Mouse (Mus musculus): ENCODE data around the gene 4933402D24Rik. TPM values are rescaled to one million over a fixed set of nuclear protein-coding genes. Genes with fewer than 3 reads are reported as not detected.

The 4933402D24Rik gene
- polyA plus RNA-seq (2016; fragmentation: Nextera tagmentation; extraction: Ambion mirVana) = 0.14 and 0.41 TPM in 2 replicates

DNA sequence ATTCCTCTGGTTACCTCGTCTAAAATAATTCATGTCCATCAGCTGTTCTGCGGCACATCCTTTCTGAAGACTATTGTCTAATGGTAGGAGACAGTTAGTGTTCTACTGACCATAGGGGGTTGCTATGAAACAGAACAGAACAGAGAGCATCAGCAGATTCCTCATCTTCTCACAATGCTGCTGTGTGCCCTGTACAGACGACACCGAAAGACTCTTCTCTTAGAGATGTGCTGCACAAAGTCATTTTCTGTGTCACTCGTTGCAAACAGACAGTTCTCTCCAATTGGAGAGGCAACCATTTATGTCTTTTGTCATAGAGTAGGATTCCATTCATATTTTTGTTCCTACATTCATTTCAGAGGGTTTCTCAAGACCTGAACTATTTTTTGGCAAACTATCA is at the start of gene 4933402D24Rik:
Gene 4933402D24Rik, minus strand, starts transcription at position 101 of the 400 bp plus-strand sequence.
- H3K4me3 ChIP-seq = no peak within 1 kb of the TSS
- WGBS = 71% methylated on average over 5 of the region's 5 CpGs
- no peaks in the 10 kb centered on the region for H3K9me3 ChIP-seq
- H3K27ac ChIP-seq = peak within 1 kb of the TSS; percentile 6; the same call in 1 of the 2 replicates
- H3K4me1 ChIP-seq (replicated peaks) = peaks cover 38% of the 10 kb centered on the region
- no peaks in the 10 kb centered on the region for H3K36me3 ChIP-seq
- DNase-seq (ENCODE audit: low spot score) = no peak
- H3K27me3 ChIP-seq (ENCODE audit: insufficient read depth, poor library complexity, severe bottlenecking) = no peaks in the 10 kb centered on the region

DNA sequence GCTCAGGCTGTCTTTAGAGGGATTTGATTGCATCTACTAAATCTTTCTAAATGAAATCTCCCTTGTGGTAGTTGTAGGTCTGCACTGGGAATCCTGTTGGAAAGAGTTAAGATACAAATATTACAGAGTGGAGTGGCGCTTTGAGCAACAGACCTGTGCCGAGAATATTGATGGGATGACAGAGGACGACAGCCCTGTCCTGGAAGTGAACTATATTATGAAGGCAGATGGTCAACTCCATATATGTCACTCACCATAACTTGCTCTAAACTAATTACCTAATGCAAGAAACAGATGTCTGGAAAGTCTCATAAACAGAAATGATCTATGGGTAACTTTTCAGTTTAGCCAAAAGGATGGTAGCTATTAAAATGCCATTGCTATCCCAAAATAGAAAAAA is 39.5 kb upstream of the 4933402D24Rik start:
- Histone ChIP-seq H3K9me3 (no peaks in the 10 kb centered on the region), H3K36me3 (no peaks in the 10 kb centered on the region), H3K27ac (no peak overlapping the region), H3K4me1 (replicated peaks) (no peaks in the 10 kb centered on the region), H3K27me3 (ENCODE audit: insufficient read depth, poor library complexity, severe bottlenecking) (no peaks in the 10 kb centered on the region), H3K4me3 (no peak overlapping the region)
- WGBS = 90% methylated on average over 3 of the region's 3 CpGs
- no peak for DNase-seq (ENCODE audit: low spot score)

DNA sequence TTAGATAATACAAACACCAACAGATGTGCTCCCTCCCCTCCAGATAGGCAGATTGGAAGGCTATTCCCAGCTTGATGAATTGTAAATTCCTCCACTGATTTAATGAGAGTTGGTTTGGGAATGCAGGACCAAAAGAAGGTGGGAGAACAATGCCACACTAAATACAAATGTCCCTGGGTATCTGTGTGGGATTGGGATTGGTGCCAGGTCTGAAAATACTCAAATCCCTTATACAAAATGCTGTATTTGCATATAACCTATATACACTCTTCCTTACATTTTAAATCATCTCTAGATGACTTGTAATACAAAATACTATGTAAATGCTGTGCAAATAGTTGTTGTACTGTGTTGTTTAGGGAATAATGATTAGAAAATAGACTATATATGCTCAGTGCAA is 36.0 kb upstream of the 4933402D24Rik start:
- DNase-seq (ENCODE audit: low spot score) = no peak
- Histone ChIP-seq H3K4me1 (replicated peaks) (no peaks in the 10 kb centered on the region), H3K4me3 (no peak overlapping the region), H3K27ac (no peak overlapping the region), H3K27me3 (ENCODE audit: insufficient read depth, poor library complexity, severe bottlenecking) (no peaks in the 10 kb centered on the region), H3K9me3 (no peaks in the 10 kb centered on the region), H3K36me3 (no peaks in the 10 kb centered on the region)

DNA sequence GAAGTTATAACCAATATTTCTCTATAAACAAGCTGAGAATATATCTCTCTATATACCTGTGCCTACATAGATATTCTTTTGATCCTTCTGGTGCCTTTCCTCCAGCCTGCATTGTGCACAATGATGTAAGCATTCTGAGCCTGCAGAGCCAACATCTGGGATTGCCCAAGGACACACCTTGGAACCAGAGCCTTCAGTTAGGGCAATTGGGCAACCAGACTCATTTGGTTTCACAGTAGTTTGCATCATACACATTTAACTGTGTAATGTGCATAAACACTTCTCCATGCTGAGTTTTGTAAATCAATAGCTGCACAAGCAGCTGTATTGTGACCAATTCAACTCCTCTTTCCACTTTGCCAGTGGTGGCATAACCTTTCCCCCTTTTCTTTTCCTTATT is 25.3 kb upstream of the 4933402D24Rik start:
- no peaks in the 10 kb centered on the region for H3K36me3 ChIP-seq
- DNase-seq (ENCODE audit: low spot score) = no peak
- no peaks in the 10 kb centered on the region for H3K27me3 ChIP-seq (ENCODE audit: insufficient read depth, poor library complexity, severe bottlenecking)
- H3K27ac ChIP-seq = no peak overlapping the region
- no peak overlapping the region for H3K4me3 ChIP-seq
- no peaks in the 10 kb centered on the region for H3K4me1 ChIP-seq (replicated peaks)
- no peaks in the 10 kb centered on the region for H3K9me3 ChIP-seq

DNA sequence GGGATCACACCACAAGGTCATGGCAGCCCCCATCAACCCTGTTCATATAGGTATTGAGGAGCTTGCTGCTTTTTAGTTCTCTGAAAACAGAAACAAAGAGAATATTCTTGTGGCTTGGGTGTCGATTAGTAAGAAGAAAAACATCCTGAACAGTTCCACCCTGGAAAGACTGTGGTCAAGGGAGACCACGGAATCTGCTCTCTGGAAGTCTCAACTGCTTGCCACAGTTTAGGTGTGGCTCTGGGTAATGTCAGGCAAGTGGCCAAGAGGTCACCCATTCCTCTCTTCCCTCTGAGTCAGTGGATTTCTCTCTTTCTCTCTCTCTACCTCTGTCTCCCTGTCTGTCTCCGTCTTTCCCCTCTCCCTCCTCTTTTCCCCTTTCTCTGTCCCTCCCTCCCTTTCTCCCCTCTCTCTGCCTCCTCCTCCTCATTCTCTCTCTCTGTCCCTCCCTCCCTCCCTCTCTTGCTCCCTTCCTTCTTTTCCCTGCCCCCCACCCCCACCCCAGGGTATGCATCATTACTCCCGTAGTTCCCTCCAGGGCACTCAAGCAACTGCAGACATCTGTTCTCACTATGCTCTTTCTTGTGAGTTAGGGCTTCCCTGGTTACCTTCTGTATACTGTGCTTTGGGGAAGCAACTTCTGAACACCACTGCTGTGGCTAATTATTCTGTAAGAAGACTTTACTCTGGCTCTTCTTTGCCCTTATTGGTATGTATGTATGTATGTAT is 8.0 kb upstream of the 4933402D24Rik start:
- Histone ChIP-seq H3K4me1 (replicated peaks) (no peaks in the 10 kb centered on the region), H3K27ac (no peak overlapping the region), H3K9me3 (no peaks in the 10 kb centered on the region), H3K36me3 (no peaks in the 10 kb centered on the region), H3K27me3 (ENCODE audit: insufficient read depth, poor library complexity, severe bottlenecking) (no peaks in the 10 kb centered on the region), H3K4me3 (no peak overlapping the region)
- WGBS = 60% methylated on average over 4 of the region's 4 CpGs
- no peak for DNase-seq (ENCODE audit: low spot score)

DNA sequence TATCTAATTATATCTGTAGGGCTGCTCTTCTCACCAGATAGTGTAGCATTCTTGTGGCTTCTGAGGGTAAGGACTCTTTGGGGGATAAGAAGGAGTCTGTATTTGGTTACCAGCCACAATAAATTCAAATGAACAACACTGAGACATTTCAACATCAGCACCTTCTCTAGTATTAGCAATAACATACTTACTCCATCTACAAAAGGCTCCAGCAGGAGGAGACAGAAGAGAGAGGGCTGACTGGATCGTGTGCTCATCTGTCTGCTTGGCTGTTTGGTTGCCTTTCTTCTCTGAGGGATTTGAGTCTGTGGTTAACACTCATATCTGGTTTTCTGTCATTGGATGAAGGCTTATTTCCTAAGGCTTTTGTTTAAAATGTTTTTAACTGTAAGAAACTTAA is 7.3 kb upstream of the 4933402D24Rik start:
- H3K4me1 ChIP-seq (replicated peaks) = no peaks in the 10 kb centered on the region
- 67% methylated on average over 1 of the region's 1 CpGs for WGBS
- no peaks in the 10 kb centered on the region for H3K27me3 ChIP-seq (ENCODE audit: insufficient read depth, poor library complexity, severe bottlenecking)
- H3K9me3 ChIP-seq = no peaks in the 10 kb centered on the region
- DNase-seq (ENCODE audit: low spot score) = no peak
- no peaks in the 10 kb centered on the region for H3K36me3 ChIP-seq
- H3K4me3 ChIP-seq = no peak overlapping the region
- H3K27ac ChIP-seq = no peak overlapping the region

DNA sequence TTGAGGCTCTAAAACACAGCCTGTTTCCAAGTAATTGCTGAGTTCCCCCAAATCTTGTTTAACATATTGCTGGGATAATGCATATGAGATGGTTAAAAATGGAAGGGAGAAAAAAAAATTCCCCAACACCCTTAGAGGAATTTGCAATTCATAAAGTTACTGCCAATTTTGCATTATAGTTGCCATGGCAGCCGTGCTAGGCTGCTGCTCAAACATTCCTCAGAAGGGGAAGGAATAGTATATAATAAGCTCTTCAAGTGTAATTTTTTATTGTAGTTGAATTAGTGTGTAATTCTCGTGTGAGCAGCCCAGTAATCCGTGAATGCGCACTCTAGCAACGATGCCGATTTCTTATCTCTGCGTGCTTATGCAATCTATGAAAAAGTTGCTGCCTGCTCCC is 1.2 kb upstream of the 4933402D24Rik start:
- Histone ChIP-seq H3K27ac (no peak overlapping the region), H3K9me3 (no peaks in the 10 kb centered on the region), H3K36me3 (no peaks in the 10 kb centered on the region), H3K4me3 (no peak overlapping the region), H3K27me3 (ENCODE audit: insufficient read depth, poor library complexity, severe bottlenecking) (no peaks in the 10 kb centered on the region), H3K4me1 (replicated peaks) (peaks cover 27% of the 10 kb centered on the region)
- no peak for DNase-seq (ENCODE audit: low spot score)
- 90% methylated on average over 7 of the region's 7 CpGs for WGBS

DNA sequence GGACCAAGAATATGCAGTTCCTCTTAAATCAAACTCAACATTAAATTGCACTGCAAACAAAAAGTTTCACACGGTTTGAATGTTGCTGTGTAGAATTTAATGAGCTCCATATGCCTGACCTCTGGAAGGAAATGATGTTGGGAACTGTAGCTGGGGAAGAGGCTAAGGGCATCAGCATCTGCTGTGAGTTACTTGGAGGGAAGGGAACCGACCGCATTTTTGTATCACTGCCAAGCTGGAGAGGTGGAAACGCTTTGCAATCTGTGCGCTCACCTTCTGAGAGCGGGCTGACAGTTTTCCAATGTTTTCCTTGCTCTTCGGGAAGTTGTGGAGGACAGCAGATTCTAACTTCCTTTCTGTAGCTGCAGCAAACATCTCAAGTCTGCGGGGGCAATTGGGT is 955 bp downstream of the 4933402D24Rik start:
- peak; percentile 13 for DNase-seq (ENCODE audit: low spot score)
- no peaks in the 10 kb centered on the region for H3K27me3 ChIP-seq (ENCODE audit: insufficient read depth, poor library complexity, severe bottlenecking)
- H3K4me1 ChIP-seq (replicated peaks) = peaks cover 48% of the 10 kb centered on the region
- no peaks in the 10 kb centered on the region for H3K9me3 ChIP-seq
- no peak overlapping the region for H3K4me3 ChIP-seq
- WGBS = 72% methylated on average over 8 of the region's 8 CpGs
- no peaks in the 10 kb centered on the region for H3K36me3 ChIP-seq
- H3K27ac ChIP-seq = no peak overlapping the region

DNA sequence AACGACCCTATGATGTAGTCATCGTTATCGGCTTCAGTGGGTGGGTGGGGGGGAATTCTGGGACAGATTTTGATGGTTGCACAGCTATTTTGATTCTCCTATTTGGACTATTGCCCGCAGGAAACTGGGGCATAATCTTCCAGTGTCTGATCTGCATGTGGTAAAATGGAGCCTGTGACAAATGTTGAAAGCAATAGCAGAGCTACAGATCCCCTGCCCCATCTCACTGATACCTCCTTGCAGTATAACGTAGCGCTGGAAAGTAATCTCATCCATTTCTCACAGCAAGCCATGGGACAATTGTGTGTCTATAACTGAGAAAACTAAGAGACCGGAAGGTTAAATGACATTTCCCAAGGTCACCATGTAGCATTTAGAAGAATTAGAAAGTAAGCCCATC is 4.7 kb downstream of the 4933402D24Rik start:
- Histone ChIP-seq H3K4me3 (no peak overlapping the region), H3K36me3 (no peaks in the 10 kb centered on the region), H3K4me1 (replicated peaks) (peaks cover 56% of the 10 kb centered on the region), H3K9me3 (no peaks in the 10 kb centered on the region), H3K27me3 (ENCODE audit: insufficient read depth, poor library complexity, severe bottlenecking) (no peaks in the 10 kb centered on the region), H3K27ac (no peak overlapping the region)
- no peak for DNase-seq (ENCODE audit: low spot score)
- 84% methylated on average over 7 of the region's 7 CpGs for WGBS

DNA sequence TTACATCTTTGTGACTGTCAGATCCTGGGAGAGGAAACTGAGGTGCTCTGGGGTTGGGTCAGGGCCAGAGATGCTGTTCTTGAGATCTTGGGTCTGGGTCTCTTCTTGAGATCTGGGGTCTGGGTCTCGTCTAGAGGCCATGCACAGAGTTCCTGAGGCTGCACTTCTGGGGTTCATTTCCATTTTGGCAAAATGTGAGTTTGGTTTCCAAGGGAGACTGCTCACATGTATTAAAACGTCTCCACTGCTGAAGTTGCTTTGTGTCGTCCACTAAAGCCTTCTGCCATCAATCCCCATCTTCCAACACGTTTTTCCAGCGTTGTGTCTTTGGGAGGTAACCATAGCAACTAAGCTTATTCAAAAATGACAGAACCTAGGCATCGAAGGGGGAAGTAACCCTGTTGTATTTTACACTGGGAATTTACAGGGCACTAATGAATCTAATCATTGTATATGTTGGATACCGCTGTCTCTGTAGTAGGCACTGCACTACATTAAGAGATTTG is 5.1 kb downstream of the 4933402D24Rik start:
- peak; percentile 27 for DNase-seq (ENCODE audit: low spot score)
- H3K36me3 ChIP-seq = no peaks in the 10 kb centered on the region
- 31% methylated on average over 7 of the region's 7 CpGs for WGBS
- H3K27ac ChIP-seq = peak overlapping the region; percentile 76
- H3K9me3 ChIP-seq = no peaks in the 10 kb centered on the region
- H3K4me1 ChIP-seq (replicated peaks) = peaks cover 54% of the 10 kb centered on the region
- no peaks in the 10 kb centered on the region for H3K27me3 ChIP-seq (ENCODE audit: insufficient read depth, poor library complexity, severe bottlenecking)
- H3K4me3 ChIP-seq = no peak overlapping the region

DNA sequence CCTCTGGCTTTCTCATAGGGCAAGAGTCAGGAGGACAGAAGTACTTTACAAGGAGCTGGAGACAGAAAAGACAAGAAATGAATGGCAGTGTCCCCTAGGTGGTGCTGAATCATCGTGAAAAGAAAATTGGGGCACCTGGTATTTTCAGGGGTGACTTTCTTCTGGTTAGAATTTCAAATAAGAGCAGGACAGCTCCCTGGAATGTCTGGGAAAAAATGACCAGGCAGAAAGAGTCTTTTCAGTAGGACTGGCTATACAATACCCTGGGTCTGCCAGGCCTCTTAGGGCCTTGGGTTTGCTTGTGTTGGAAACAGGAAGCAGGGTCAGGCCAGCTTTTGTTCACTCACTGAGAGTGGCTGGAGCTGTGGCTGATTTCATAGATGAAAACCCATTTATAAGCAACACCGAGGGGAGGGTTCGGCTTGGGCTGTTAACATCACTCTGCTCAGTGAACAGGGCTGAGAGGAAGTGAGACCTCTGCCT is 5.8 kb downstream of the 4933402D24Rik start:
- WGBS = 21% methylated on average over 3 of the region's 3 CpGs
- DNase-seq (ENCODE audit: low spot score) = peak; percentile 68

DNA sequence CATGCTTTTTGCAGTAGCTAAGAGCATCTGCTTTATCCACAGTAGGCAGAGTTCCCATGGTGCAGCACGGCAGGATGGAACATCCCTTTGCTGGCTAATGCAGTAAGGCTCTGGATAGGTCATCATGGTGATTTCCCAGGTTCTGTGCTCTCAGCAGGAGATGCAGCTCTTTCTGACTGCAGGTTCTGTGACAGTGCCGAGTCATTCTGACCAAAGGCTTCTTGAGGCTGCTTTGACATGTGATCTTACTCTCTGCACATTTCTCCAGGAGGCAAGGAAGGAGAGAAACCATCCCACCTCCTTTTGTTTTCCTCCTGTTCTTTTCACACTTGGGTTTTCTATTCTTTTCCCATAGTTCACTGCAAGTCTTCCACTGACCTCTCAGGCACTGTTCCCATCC is 13.1 kb downstream of the 4933402D24Rik start:
- no peak for DNase-seq (ENCODE audit: low spot score)
- no peak overlapping the region for H3K27ac ChIP-seq
- 61% methylated on average over 2 of the region's 2 CpGs for WGBS
- no peak overlapping the region for H3K4me3 ChIP-seq
- H3K4me1 ChIP-seq (replicated peaks) = no peaks in the 10 kb centered on the region
- H3K27me3 ChIP-seq (ENCODE audit: insufficient read depth, poor library complexity, severe bottlenecking) = no peaks in the 10 kb centered on the region
- H3K36me3 ChIP-seq = peaks cover 26% of the 10 kb centered on the region
- no peaks in the 10 kb centered on the region for H3K9me3 ChIP-seq

More for the DNA sequence above, 5.8 kb downstream of the 4933402D24Rik start:
- no peak overlapping the region for H3K4me3 ChIP-seq
- no peaks in the 10 kb centered on the region for H3K27me3 ChIP-seq (ENCODE audit: insufficient read depth, poor library complexity, severe bottlenecking)
- peak overlapping the region; percentile 76 for H3K27ac ChIP-seq
- peaks cover 47% of the 10 kb centered on the region for H3K4me1 ChIP-seq (replicated peaks)
- no peaks in the 10 kb centered on the region for H3K36me3 ChIP-seq
- no peaks in the 10 kb centered on the region for H3K9me3 ChIP-seq

DNA sequence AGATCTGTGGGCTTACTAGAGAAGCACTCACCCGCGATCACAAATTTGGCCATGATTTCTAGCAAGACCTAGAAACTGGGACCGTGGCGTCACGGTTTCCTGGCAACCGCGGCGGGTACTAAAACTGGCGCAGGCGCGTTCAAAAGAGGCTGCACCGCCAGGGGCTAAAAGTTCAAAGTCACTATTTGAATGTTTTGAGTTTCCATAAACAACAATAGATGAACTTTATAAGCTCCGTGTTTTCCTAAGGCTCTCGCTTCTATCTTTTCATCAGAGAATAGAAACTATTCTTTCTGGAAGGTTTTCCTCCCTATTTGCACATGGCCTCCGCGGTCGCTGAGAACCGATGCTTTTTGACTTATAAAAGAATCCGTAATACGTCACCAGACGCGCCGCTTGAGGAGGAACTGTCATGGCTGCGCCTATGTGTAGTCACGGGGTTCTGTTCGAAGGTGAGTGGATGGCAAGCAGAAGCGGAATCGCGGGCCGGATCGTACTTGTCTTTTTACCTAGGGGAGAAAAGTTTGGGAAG is 38.8 kb downstream of the 4933402D24Rik start, which contains the start of the genes Mdh1b and Fastkd2:
Gene Mdh1b, minus strand, starts transcription at position 79 of the 532 bp plus-strand sequence.
Gene Fastkd2, plus strand, starts transcription at position 375 of the 532 bp plus-strand sequence.
- Histone ChIP-seq H3K36me3 (no peaks in the 10 kb centered on the region), H3K4me1 (replicated peaks) (peaks cover 23% of the 10 kb centered on the region), H3K27me3 (ENCODE audit: insufficient read depth, poor library complexity, severe bottlenecking) (no peaks in the 10 kb centered on the region), H3K4me3 (peak within 1 kb of the TSS; percentile 72), H3K27ac (peak within 1 kb of the TSS; percentile 83), H3K9me3 (no peaks in the 10 kb centered on the region)
- peak; percentile 86 for DNase-seq (ENCODE audit: low spot score)
- under 1% methylated on average over 31 of the region's 31 CpGs for WGBS
